Mouse (Mus musculus): ENCODE results near the gene Numa1. TPM values are rescaled to one million over a fixed set of nuclear protein-coding genes. Genes with fewer than 3 reads are reported as not detected.
A peak's percentile ranks its signal among the peaks of the same experiment; 100 is the strongest.

Gene Numa1
- 89.0 and 97.5 TPM in 2 replicates for polyA plus RNA-seq (2012; rRNA removed)

DNA sequence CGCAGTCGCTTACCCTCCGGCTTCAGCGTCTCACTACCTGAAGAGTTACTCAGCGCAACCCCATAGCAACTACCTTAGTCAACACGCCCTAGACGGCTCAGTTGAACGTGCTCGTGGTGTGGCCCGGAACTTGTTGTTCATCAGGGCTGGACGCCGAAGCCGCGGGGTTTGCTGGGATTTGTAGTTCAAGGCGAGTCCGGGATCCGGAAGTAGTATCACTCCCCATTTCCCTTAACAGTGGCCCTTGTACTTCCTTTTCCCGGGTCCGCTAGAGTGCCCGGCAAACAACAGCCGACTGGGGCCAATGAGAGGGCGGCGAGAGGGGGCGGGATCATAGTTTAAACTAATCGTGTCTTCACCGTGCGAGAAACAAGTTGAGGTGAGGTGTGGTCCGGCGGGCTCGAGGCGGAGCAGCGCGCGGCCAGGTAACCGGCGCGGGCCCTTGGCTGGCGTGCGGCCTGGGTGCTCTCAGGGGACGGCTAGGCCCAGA is at the start of gene Numa1, which contains the start of gene Lrrc51:
Numa1 (plus strand) TSS at position 361 of the 490 bp plus-strand sequence.
Lrrc51 (minus strand) TSS at position 145 of the 490 bp plus-strand sequence.
- under 1% methylated on average over 40 of the region's 40 CpGs for WGBS

DNA sequence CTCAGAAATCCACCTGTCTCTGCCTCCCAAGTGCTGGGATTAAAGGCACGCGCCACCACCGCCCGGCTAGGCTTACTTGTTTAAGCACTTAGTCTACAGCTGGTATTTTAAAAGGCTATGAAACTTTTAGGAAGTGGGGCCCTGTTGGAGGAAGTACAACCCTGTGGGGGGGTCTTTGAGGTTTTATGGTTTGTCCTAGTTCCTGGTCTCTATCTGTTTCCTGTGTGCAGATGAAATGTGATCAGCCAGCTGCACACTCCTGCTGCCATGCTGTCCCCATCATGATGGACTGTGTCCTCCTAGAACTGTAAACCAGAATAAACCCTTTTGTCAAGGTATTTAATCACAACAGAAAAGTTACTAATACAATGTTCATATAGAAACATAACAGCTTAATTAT is 49.8 kb upstream of the Numa1 start:
- 96% methylated on average over 4 of the region's 4 CpGs for WGBS
- TF ChIP-seq POLR2A (IDR thresholded peaks at IDR 0.05; ENCODE audit: borderline replicate concordance, insufficient read depth, low read length) (no peak), CTCF (IDR thresholded peaks at IDR 0.05; ENCODE audit: borderline replicate concordance, insufficient read depth, low read depth, low read length) (no peak)
- Histone ChIP-seq H3K4me3 (replicated peaks; ENCODE audit: insufficient read depth, low read depth, low read length) (no peak overlapping the region), H3K27me3 (ENCODE audit: control insufficient read depth, insufficient read depth, low read length) (no peaks in the 10 kb centered on the region), H3K27ac (ENCODE audit: insufficient read depth, low read length) (no peak overlapping the region), H3K4me1 (ENCODE audit: control insufficient read depth, insufficient read depth, low read length) (no peaks in the 10 kb centered on the region)
- DNase-seq = no peak

More for the DNA sequence above, at the start of gene Numa1, which contains the start of gene Lrrc51:
- TF ChIP-seq POLR2A (IDR thresholded peaks at IDR 0.05; ENCODE audit: borderline replicate concordance, insufficient read depth, low read length) (peak; percentile 54; the same call in 1 of the 2 replicates), CTCF (IDR thresholded peaks at IDR 0.05; ENCODE audit: borderline replicate concordance, insufficient read depth, low read depth, low read length) (no peak)
- DNase-seq = peak; percentile 96 to 98
- Histone ChIP-seq H3K4me1 (ENCODE audit: control insufficient read depth, insufficient read depth, low read length) (peaks cover 18% of the 10 kb centered on the region; the same call in 1 of the 2 replicates), H3K27ac (ENCODE audit: insufficient read depth, low read length) (no peak within 1 kb of the TSS), H3K4me3 (replicated peaks; ENCODE audit: insufficient read depth, low read depth, low read length) (peak within 1 kb of the TSS; percentile 60), H3K27me3 (ENCODE audit: control insufficient read depth, insufficient read depth, low read length) (no peaks in the 10 kb centered on the region)

DNA sequence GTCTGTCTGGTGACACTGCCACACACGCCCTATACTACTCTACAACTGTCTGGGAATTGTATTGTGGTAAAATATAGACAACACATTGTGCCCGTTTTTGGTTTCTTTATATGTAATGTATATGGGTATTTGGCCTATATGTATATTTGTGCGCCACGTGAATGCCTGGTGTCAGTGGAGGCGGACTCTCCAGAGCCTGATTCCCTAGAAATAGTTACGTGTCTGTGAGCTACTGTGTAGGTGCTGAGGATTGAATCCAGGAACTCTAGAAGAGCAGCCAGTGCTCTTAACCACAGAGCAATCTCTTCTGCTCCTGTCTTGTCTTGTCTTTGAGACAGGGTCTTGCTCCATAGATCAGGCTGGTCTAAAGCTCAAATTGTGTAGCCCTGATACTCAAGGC is 47.6 kb upstream of the Numa1 start:
- H3K4me3 ChIP-seq (replicated peaks; ENCODE audit: insufficient read depth, low read depth, low read length) = no peak overlapping the region
- TF ChIP-seq CTCF (IDR thresholded peaks at IDR 0.05; ENCODE audit: borderline replicate concordance, insufficient read depth, low read depth, low read length) (no peak), POLR2A (IDR thresholded peaks at IDR 0.05; ENCODE audit: borderline replicate concordance, insufficient read depth, low read length) (no peak)
- H3K27me3 ChIP-seq (ENCODE audit: control insufficient read depth, insufficient read depth, low read length) = no peaks in the 10 kb centered on the region
- no peak overlapping the region for H3K27ac ChIP-seq (ENCODE audit: insufficient read depth, low read length)
- 86% methylated on average over 6 of the region's 6 CpGs for WGBS
- H3K4me1 ChIP-seq (ENCODE audit: control insufficient read depth, insufficient read depth, low read length) = no peaks in the 10 kb centered on the region; the same call in 1 of the 2 replicates
- no peak for DNase-seq

DNA sequence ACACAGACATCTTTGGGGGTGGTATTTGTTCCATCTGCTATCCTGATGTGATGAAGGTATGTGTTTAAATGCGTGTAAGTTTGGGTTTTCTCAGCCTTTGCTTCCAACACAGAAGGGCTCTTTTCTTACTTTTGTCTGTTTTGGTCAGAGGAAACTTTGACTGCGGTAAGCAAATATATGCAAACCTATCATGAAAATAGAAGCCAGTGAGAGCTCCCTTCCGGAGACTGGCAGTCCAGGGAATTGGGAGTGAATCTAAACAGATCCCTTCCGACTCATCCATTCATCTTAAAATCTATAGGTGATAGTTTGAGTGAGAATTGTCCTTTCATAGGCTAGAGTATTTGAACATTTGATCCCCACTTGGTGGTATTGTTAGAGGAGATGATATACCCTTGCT is 45.5 kb upstream of the Numa1 start:
- Histone ChIP-seq H3K27ac (ENCODE audit: insufficient read depth, low read length) (no peak overlapping the region), H3K27me3 (ENCODE audit: control insufficient read depth, insufficient read depth, low read length) (no peaks in the 10 kb centered on the region), H3K4me3 (replicated peaks; ENCODE audit: insufficient read depth, low read depth, low read length) (no peak overlapping the region), H3K4me1 (ENCODE audit: control insufficient read depth, insufficient read depth, low read length) (no peaks in the 10 kb centered on the region; the same call in 1 of the 2 replicates)
- WGBS = 84% methylated on average over 4 of the region's 4 CpGs
- DNase-seq = no peak
- TF ChIP-seq POLR2A (IDR thresholded peaks at IDR 0.05; ENCODE audit: borderline replicate concordance, insufficient read depth, low read length) (no peak), CTCF (IDR thresholded peaks at IDR 0.05; ENCODE audit: borderline replicate concordance, insufficient read depth, low read depth, low read length) (no peak)

DNA sequence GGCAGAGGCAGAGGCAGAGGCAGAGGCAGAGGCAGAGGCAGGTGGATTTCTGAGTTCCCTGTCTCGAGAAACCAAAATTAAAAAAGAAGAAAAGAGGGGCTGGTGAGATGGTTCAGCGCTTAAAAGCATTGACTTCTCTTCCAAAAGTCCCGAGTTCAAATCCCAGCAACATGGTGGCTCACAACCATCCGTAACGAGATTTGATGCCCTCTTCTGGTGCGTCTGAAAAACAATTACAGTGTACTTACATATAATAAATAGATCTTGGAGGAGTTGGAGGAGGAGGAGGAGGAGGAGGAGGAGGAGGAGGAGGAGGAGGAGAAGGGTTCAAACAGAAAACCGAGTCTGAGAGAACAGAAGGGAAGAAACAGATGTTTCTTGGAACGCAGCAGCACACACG is 38.2 kb upstream of the Numa1 start:
- Histone ChIP-seq H3K27me3 (ENCODE audit: control insufficient read depth, insufficient read depth, low read length) (no peaks in the 10 kb centered on the region), H3K4me1 (ENCODE audit: control insufficient read depth, insufficient read depth, low read length) (no peaks in the 10 kb centered on the region; the same call in 1 of the 2 replicates), H3K4me3 (replicated peaks; ENCODE audit: insufficient read depth, low read depth, low read length) (peak overlapping the region; percentile 64), H3K27ac (ENCODE audit: insufficient read depth, low read length) (peak overlapping the region; percentile 23)
- 16% methylated on average over 9 of the region's 9 CpGs for WGBS
- TF ChIP-seq CTCF (IDR thresholded peaks at IDR 0.05; ENCODE audit: borderline replicate concordance, insufficient read depth, low read depth, low read length) (no peak), POLR2A (IDR thresholded peaks at IDR 0.05; ENCODE audit: borderline replicate concordance, insufficient read depth, low read length) (no peak)
- DNase-seq = no peak

DNA sequence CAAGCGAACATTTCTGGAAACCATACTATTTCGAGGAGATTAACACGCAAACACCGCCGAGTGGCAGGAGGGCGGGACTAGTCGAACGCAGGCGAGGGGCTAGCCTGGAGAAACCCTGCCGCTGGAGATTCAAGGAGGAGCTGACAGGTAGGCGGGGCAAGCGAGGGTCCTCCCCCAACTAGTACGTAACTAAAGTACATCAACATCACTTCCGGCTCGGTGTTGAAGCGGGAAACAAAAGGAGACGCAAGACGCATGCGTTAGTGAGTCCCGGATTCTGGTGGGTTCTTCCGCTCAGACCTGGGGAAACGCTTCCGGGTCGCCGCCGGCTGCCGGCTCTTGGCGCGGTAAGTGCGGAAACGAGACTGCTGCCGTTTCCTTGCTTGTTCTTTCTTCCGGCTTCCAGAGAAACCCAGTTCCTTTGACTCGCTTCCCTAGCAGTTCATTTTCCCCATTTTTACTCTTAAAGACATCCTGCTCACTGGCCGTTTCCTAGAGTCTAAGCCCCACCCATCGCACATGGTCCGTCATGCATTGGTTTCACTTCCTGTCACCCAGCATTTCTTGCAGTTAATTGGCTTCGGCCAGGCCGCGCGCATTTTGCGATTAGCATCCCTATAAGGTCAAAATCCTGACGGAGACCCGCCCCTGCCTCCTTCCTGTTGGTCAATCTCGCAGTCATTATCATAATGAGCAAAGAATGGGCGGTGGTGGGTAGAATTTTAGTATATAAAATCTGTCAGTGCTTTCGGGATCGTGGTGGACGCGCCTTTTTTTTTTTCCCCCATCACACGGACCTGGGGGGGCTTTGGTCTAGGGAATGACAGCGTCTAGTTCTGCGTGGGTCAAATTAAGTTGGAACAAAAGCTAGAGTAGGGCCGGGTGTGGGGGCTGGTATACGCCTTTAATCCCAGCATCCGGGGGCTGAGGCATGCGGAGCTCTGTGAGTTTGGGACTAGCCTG is 37.5 kb upstream of the Numa1 start:
- WGBS = under 1% methylated on average over 57 of the region's 57 CpGs
- Histone ChIP-seq H3K27ac (ENCODE audit: insufficient read depth, low read length) (peak overlapping the region; percentile 44), H3K4me3 (replicated peaks; ENCODE audit: insufficient read depth, low read depth, low read length) (peak overlapping the region; percentile 64), H3K27me3 (ENCODE audit: control insufficient read depth, insufficient read depth, low read length) (no peaks in the 10 kb centered on the region), H3K4me1 (ENCODE audit: control insufficient read depth, insufficient read depth, low read length) (no peaks in the 10 kb centered on the region)
- DNase-seq = peak; percentile 97 to 98
- TF ChIP-seq POLR2A (IDR thresholded peaks at IDR 0.05; ENCODE audit: borderline replicate concordance, insufficient read depth, low read length) (peak; percentile 87), CTCF (IDR thresholded peaks at IDR 0.05; ENCODE audit: borderline replicate concordance, insufficient read depth, low read depth, low read length) (no peak; the same call in 1 of the 2 replicates)

DNA sequence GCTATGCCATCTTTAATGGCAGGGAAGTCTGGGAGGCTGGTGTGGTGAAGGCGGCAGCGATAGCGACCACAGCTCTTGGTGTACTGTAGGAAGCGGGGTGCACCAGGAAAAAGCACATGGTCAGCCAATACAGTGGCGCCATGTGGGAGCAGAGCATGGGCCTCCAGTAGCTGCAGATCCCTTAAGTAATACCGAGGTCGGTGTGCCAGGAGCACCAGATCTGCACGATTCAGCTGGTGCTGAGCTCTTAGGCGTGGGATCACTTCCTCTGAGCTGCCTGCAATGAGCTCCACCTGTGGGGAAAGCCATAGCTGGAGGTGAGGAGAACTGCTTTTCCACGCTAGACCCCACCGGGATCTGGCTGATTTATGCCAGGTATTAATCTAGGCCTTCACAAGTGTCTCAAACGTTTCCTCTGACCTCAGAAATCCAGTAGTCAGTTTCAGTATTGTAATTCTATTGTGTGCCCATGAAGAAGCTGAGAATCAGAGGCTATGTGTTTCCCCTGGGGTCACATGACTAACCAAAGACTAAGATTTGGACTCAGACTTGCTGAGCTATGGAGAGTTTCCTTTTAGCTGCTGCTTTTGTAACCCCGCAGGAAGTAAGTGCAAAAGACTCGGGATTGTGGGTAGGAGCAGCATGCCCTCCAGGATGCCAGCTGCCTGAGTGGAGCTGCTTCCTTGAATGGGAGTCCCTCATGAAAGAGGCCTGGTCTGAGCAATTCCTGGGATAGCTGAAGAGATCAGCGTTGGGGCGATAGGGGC is 33.4 kb upstream of the Numa1 start:
- 89% methylated on average over 16 of the region's 16 CpGs for WGBS
- DNase-seq = no peak
- Histone ChIP-seq H3K27ac (ENCODE audit: insufficient read depth, low read length) (no peak overlapping the region), H3K4me3 (replicated peaks; ENCODE audit: insufficient read depth, low read depth, low read length) (no peak overlapping the region), H3K4me1 (ENCODE audit: control insufficient read depth, insufficient read depth, low read length) (no peaks in the 10 kb centered on the region), H3K27me3 (ENCODE audit: control insufficient read depth, insufficient read depth, low read length) (no peaks in the 10 kb centered on the region)
- TF ChIP-seq CTCF (IDR thresholded peaks at IDR 0.05; ENCODE audit: borderline replicate concordance, insufficient read depth, low read depth, low read length) (no peak), POLR2A (IDR thresholded peaks at IDR 0.05; ENCODE audit: borderline replicate concordance, insufficient read depth, low read length) (no peak)
